Comparison of ENCODE assay signal across 8 mouse cellular contexts in genomic region chr4:141240617-141241016, GRCm38 (mm10). TPM values are rescaled to one million over a fixed set of nuclear protein-coding genes. Genes with fewer than 3 reads are reported as not detected.
DNase-seq lines count a peak whose midpoint lies in the region; ATAC-seq and TF ChIP-seq lines count a peak whose summit lies in the region.

No protein-coding gene starts in this region.

- peaks cover 2 to 10% of the 10 kb centered on the region in 2 experiments; a peak in 2 of 4 replicates for H3K4me1 ChIP-seq in CH12.LX (ENCODE audit: control insufficient read depth in 1 of 2, insufficient read depth in 2 of 2)
- peaks cover 17% of the 10 kb centered on the region for H3K4me1 ChIP-seq in limb, embryonic 11.5 days (ENCODE audit: control insufficient read depth, insufficient read depth, low read length)

- under 1% methylated on average over 14 of the region's 14 CpGs for WGBS in limb, embryonic 11.5 days

- TF ChIP-seq RAD21 in CH12.LX (IDR thresholded peaks at IDR 0.05; ENCODE audit: low read depth, low read length), result no peak

- no peak for TF ChIP-seq EP300 in CH12.LX (IDR thresholded peaks at IDR 0.05; ENCODE audit: low read length)

- H3K79me2 ChIP-seq in CH12.LX (replicated peaks; ENCODE audit: control insufficient read depth, extremely low read depth, insufficient read depth, poor library complexity, severe bottlenecking), result no peaks in the 10 kb centered on the region

- ATAC-seq in granulocyte monocyte progenitor cell, adult 5-6 weeks (replicated peaks; ENCODE audit: poor library complexity, severe bottlenecking), result peak; percentile 57
- no peak for ATAC-seq in limb, embryonic 11.5 days (ENCODE audit: insufficient number of reproducible peaks, low FRiP score, low TSS enrichment, low read depth)

- TF ChIP-seq POLR2A in CH12.LX (IDR thresholded peaks at IDR 0.05; ENCODE audit: low read depth, low read length), result no peak

- H3K4me3 ChIP-seq in CH12.LX (replicated peaks in 1 of 3; ENCODE audit: low read depth in 2 of 3, low read length in 2 of 3, poor library complexity in 1 of 3), result no peak overlapping the region
- H3K4me3 ChIP-seq in limb, embryonic 11.5 days (ENCODE audit: low read depth, low read length), result no peak overlapping the region

- in situ Hi-C loops in CH12.LX (cut with MboI; ENCODE audit: low pct_ligation_motif_present, low pct_unique_long_range_greater_than_20kb, low sequenced_read_pairs), result no loop called here

- peak; percentile 3 for DNase-seq in CH12.LX (ENCODE audit: extremely low read depth)
- DNase-seq in R1 (ENCODE audit: low read depth, low spot score), result peak; percentile 92
- DNase-seq in limb, embryonic 11.5 days (ENCODE audit: low spot score), result peak; percentile 57
- peak; percentile 27 for DNase-seq in neural tube, embryonic 10.5 days (ENCODE audit: extremely low spot score, low spot score)
- DNase-seq in cerebellum, adult 9-11 months, result no peak
- no peak for DNase-seq in cerebellum, postnatal 36 days
- no peak for DNase-seq in cerebellum, adult 9-10 months

- H3K4me2 ChIP-seq in CH12.LX (ENCODE audit: insufficient read depth, low read depth, poor library complexity, severe bottlenecking), result no peak overlapping the region
- no peak overlapping the region for H3K4me2 ChIP-seq in limb, embryonic 11.5 days (ENCODE audit: low read depth, severe bottlenecking)

- H3K36me3 ChIP-seq in CH12.LX (replicated peaks in 1 of 2; ENCODE audit: control insufficient read depth in 1 of 2, insufficient read depth in 1 of 2, low read length in 1 of 2), result no peaks in the 10 kb centered on the region
- no peaks in the 10 kb centered on the region for H3K36me3 ChIP-seq in limb, embryonic 11.5 days (ENCODE audit: control insufficient read depth, insufficient read depth, low read length)

- dilution Hi-C loops in CH12.LX (cut with MboI; ENCODE audit: extremely low pct_ligation_motif_present, extremely low pct_unique_long_range_greater_than_20kb, low sequenced_read_pairs), result no loop called here

- H3K9ac ChIP-seq in CH12.LX (ENCODE audit: insufficient read depth, low read depth), result no peak overlapping the region
- no peak overlapping the region for H3K9ac ChIP-seq in limb, embryonic 11.5 days (ENCODE audit: low read length)

- H3K9me3 ChIP-seq in CH12.LX (replicated peaks; ENCODE audit: low read length), result no peaks in the 10 kb centered on the region
- no peaks in the 10 kb centered on the region for H3K9me3 ChIP-seq in limb, embryonic 11.5 days (ENCODE audit: control insufficient read depth, low read length)

- H3K27me3 ChIP-seq in CH12.LX (replicated peaks), result peaks cover 92% of the 10 kb centered on the region
- H3K27me3 ChIP-seq in limb, embryonic 11.5 days (ENCODE audit: control insufficient read depth, insufficient read depth, low read length), result peaks cover 77% of the 10 kb centered on the region

- no peak for TF ChIP-seq CTCF in CH12.LX (conservative IDR thresholded peaks at IDR 0.05 in 1 of 2, IDR thresholded peaks at IDR 0.05 in 1 of 2; ENCODE audit: low read depth in 2 of 2, low read length in 2 of 2)

- H3K27ac ChIP-seq in CH12.LX (ENCODE audit: insufficient read depth, low read depth), result no peak overlapping the region
- no peak overlapping the region for H3K27ac ChIP-seq in limb, embryonic 11.5 days (replicated peaks; ENCODE audit: low read depth, low read length)

TF ChIP-seq in CH12.LX, 34 proteins besides CTCF, POLR2A, EP300 and RAD21:
- TF ChIP-seq ZKSCAN1 (IDR thresholded peaks at IDR 0.05; ENCODE audit: borderline replicate concordance, low read depth, low read length) (no peak), ZC3H11A (IDR thresholded peaks at IDR 0.05; ENCODE audit: low read depth, low read length) (no peak)

RNA-seq across cellular contexts. Expression of gene Arhgef19, which starts 1.3 kb away (rescaled TPM):
- total RNA-seq in CH12.LX (2012; rRNA removed), result 0.08 and 0.21 TPM in 2 replicates
- 0.15 TPM in 1 of 2 replicates, not detected in the other for total RNA-seq in CH12.LX (2014; rRNA removed)
- polyA plus RNA-seq in CH12.LX (2012; ENCODE audit: insufficient read length, low read depth), result 0.19 and 0.40 TPM in 2 replicates
- total RNA-seq in granulocyte monocyte progenitor cell, adult 5-6 weeks (2014; fragmentation: Nextera tagmentation), result not detected in 2 replicates
- not detected in 2 replicates for total RNA-seq in granulocyte monocyte progenitor cell, adult 5-6 weeks (2017)
- polyA plus RNA-seq in limb, embryonic 11.5 days (2014; fragmentation: Nextera tagmentation; extraction: Ambion mirVana), result 4.6 and 5.2 TPM in 2 replicates

RNA-seq across cellular contexts. Expression of gene Rsg1, which starts 26.9 kb away (rescaled TPM):
- total RNA-seq in CH12.LX (2012; rRNA removed), result 4.5 and 5.3 TPM in 2 replicates
- 1.0 and 1.1 TPM in 2 replicates for total RNA-seq in CH12.LX (2014; rRNA removed)
- 2.8 and 3.2 TPM in 2 replicates for polyA plus RNA-seq in CH12.LX (2012; ENCODE audit: insufficient read length, low read depth)
- 1.4 and 1.8 TPM in 2 replicates for total RNA-seq in granulocyte monocyte progenitor cell, adult 5-6 weeks (2014; fragmentation: Nextera tagmentation)
- total RNA-seq in granulocyte monocyte progenitor cell, adult 5-6 weeks (2017), result 1.4 and 2.6 TPM in 2 replicates
- 5.3 and 8.7 TPM in 2 replicates for polyA plus RNA-seq in limb, embryonic 11.5 days (2014; fragmentation: Nextera tagmentation; extraction: Ambion mirVana)

Comparison
In these comparisons a context has a peak if more than half of its experiments do, and no peak if none do; other contexts are left out.
1. DNase-seq: peak in CH12.LX (single experiment), R1 (single experiment), limb, embryonic 11.5 days (single experiment) and neural tube, embryonic 10.5 days (single experiment); none in cerebellum, adult 9-11 months (single experiment), cerebellum, postnatal 36 days (0 of 2) and cerebellum, adult 9-10 months (single experiment).